Mouse (Mus musculus): ENCODE measurements at regions not wholly inside any gene's neighbourhood (a gene's known extent, or its start where the extent isn't known, plus 50 kb on each side); places are given as distances from the start of the nearest gene placed in this dataset.

GRCm38 (mm10) chr2:105515326-105515725 lies 116.2 kb upstream of the Rcn1 start:
- TF ChIP-seq CTCF (IDR thresholded peaks at IDR 0.05; ENCODE audit: borderline replicate concordance, insufficient read depth, low read depth, low read length) (no peak), POLR2A (IDR thresholded peaks at IDR 0.05; ENCODE audit: borderline replicate concordance, insufficient read depth, low read length) (no peak)

Data from cerebellum, adult 2 months (tissue).